Mouse (Mus musculus) small intestine, adult 2 months (tissue): ENCODE data around the gene Olfr466.

Experiments used
- CTCF ChIP-seq: fragments of 200-500 bp; IDR thresholded peaks from 2 replicates; pipeline ENCODE4 v1.5.1; 2012; ENCODE audit warnings: low read depth, mild to moderate bottlenecking, control low read depth, inconsistent platforms, low read length, moderate library complexity, mixed read lengths; ENCODE audit not compliant: insufficient replicate concordance, insufficient read length; ENCODE audit errors: extremely low read depth
- POLR2A ChIP-seq: fragments of 200-500 bp; IDR thresholded peaks from 2 replicates; pipeline ENCODE4 v1.6.1; 2012; ENCODE audit warnings: low read depth, mild to moderate bottlenecking, control low read depth, inconsistent platforms, low read length, moderate library complexity

GRCm38 (mm10) chr13:65113239-65113638 is 36.8 kb upstream of the Olfr466 start:
- TF ChIP-seq CTCF (no peak), POLR2A (no peak)
